Mouse (Mus musculus): ENCODE data around the gene Spsb3. TPM values are rescaled to one million over a fixed set of nuclear protein-coding genes. Genes with fewer than 3 reads are reported as not detected.

Gene Spsb3
- 33.7 and 34.0 TPM in 2 replicates for polyA plus RNA-seq (2015; fragmentation: Nextera tagmentation; extraction: Ambion mirVana)

- H3K27me3 ChIP-seq (ENCODE audit: control insufficient read depth, insufficient read depth, low read length) = no peaks in the 10 kb centered on the region
- peak within 1 kb of the TSS; percentile 97 for H3K4me3 ChIP-seq (ENCODE audit: low read length)
- peaks cover 20% of the 10 kb centered on the region for H3K4me1 ChIP-seq (ENCODE audit: control insufficient read depth, insufficient read depth, low read length)
- H3K27ac ChIP-seq (ENCODE audit: low read length) = peak within 1 kb of the TSS; percentile 80
- peaks cover 23% of the 10 kb centered on the region for H3K36me3 ChIP-seq (ENCODE audit: control insufficient read depth, insufficient read depth)
- peak; percentile 95 for ATAC-seq (replicated peaks; ENCODE audit: extremely low read depth, insufficient read depth, low FRiP score)
- under 1% methylated on average over 69 of the region's 69 CpGs for WGBS
- peak within 1 kb of the TSS; percentile 98 for H3K4me2 ChIP-seq (ENCODE audit: low read depth, low read length)
- no peaks in the 10 kb centered on the region for H3K9me3 ChIP-seq (replicated peaks; ENCODE audit: control insufficient read depth, low read length)
- peak within 1 kb of the TSS; percentile 94 for H3K9ac ChIP-seq (ENCODE audit: low read length)
These were observed at the start of gene Spsb3, which contains the start of gene Nubp2 for GRCm38 (mm10) chr17:24886134-24886931. TSS of gene Spsb3 (plus strand) at chr17:24886643. TSS of gene Nubp2 (minus strand) at chr17:24886349.

- WGBS = 46% methylated on average over 8 of the region's 8 CpGs
- ATAC-seq (replicated peaks; ENCODE audit: extremely low read depth, insufficient read depth, low FRiP score) = no peak
These were observed 46.6 kb upstream of the Spsb3 start, which contains the start of gene Hagh for GRCm38 (mm10) chr17:24839842-24840241. TSS of gene Hagh (plus strand) at chr17:24840143.

GRCm38 (mm10) chr17:24840341-24840740 is 46.1 kb upstream of the Spsb3 start:
- no peaks in the 10 kb centered on the region for H3K36me3 ChIP-seq (ENCODE audit: control insufficient read depth, insufficient read depth)
- no peaks in the 10 kb centered on the region for H3K9me3 ChIP-seq (replicated peaks; ENCODE audit: control insufficient read depth, low read length)
- peaks cover 5% of the 10 kb centered on the region for H3K27me3 ChIP-seq (ENCODE audit: control insufficient read depth, insufficient read depth, low read length)
- H3K4me2 ChIP-seq (ENCODE audit: low read depth, low read length) = no peak overlapping the region
- H3K27ac ChIP-seq (ENCODE audit: low read length) = no peak overlapping the region
- ATAC-seq (replicated peaks; ENCODE audit: extremely low read depth, insufficient read depth, low FRiP score) = no peak
- H3K4me1 ChIP-seq (ENCODE audit: control insufficient read depth, insufficient read depth, low read length) = peaks cover 6% of the 10 kb centered on the region
- no peak overlapping the region for H3K4me3 ChIP-seq (ENCODE audit: low read length)
- 47% methylated on average over 5 of the region's 5 CpGs for WGBS
- H3K9ac ChIP-seq (ENCODE audit: low read length) = no peak overlapping the region

More at GRCm38 (mm10) chr17:24839842-24840241, 46.6 kb upstream of the Spsb3 start, which contains the start of gene Hagh:
- Histone ChIP-seq H3K4me1 (ENCODE audit: control insufficient read depth, insufficient read depth, low read length) (peaks cover 3% of the 10 kb centered on the region), H3K9ac (ENCODE audit: low read length) (no peak within 1 kb of the TSS), H3K9me3 (replicated peaks; ENCODE audit: control insufficient read depth, low read length) (no peaks in the 10 kb centered on the region), H3K27ac (ENCODE audit: low read length) (no peak within 1 kb of the TSS), H3K4me2 (ENCODE audit: low read depth, low read length) (no peak within 1 kb of the TSS), H3K36me3 (ENCODE audit: control insufficient read depth, insufficient read depth) (no peaks in the 10 kb centered on the region), H3K4me3 (ENCODE audit: low read length) (no peak within 1 kb of the TSS), H3K27me3 (ENCODE audit: control insufficient read depth, insufficient read depth, low read length) (peaks cover 5% of the 10 kb centered on the region)

GRCm38 (mm10) chr17:24841133-24841532 is 45.3 kb upstream of the Spsb3 start:
- Histone ChIP-seq H3K27ac (ENCODE audit: low read length) (no peak overlapping the region), H3K9me3 (replicated peaks; ENCODE audit: control insufficient read depth, low read length) (no peaks in the 10 kb centered on the region), H3K27me3 (ENCODE audit: control insufficient read depth, insufficient read depth, low read length) (peaks cover 5% of the 10 kb centered on the region), H3K4me1 (ENCODE audit: control insufficient read depth, insufficient read depth, low read length) (peaks cover 6% of the 10 kb centered on the region), H3K9ac (ENCODE audit: low read length) (no peak overlapping the region), H3K36me3 (ENCODE audit: control insufficient read depth, insufficient read depth) (no peaks in the 10 kb centered on the region), H3K4me2 (ENCODE audit: low read depth, low read length) (no peak overlapping the region), H3K4me3 (ENCODE audit: low read length) (no peak overlapping the region)
- ATAC-seq (replicated peaks; ENCODE audit: extremely low read depth, insufficient read depth, low FRiP score) = no peak
- WGBS = 48% methylated on average over 4 of the region's 4 CpGs

- Histone ChIP-seq H3K9me3 (replicated peaks; ENCODE audit: control insufficient read depth, low read length) (no peaks in the 10 kb centered on the region), H3K4me3 (ENCODE audit: low read length) (no peak overlapping the region), H3K4me2 (ENCODE audit: low read depth, low read length) (no peak overlapping the region), H3K4me1 (ENCODE audit: control insufficient read depth, insufficient read depth, low read length) (peaks cover 6% of the 10 kb centered on the region), H3K9ac (ENCODE audit: low read length) (no peak overlapping the region), H3K27me3 (ENCODE audit: control insufficient read depth, insufficient read depth, low read length) (peaks cover 5% of the 10 kb centered on the region), H3K27ac (ENCODE audit: low read length) (no peak overlapping the region), H3K36me3 (ENCODE audit: control insufficient read depth, insufficient read depth) (no peaks in the 10 kb centered on the region)
- no peak for ATAC-seq (replicated peaks; ENCODE audit: extremely low read depth, insufficient read depth, low FRiP score)
- WGBS = 50% methylated on average over 2 of the region's 2 CpGs
These were observed 43.8 kb upstream of the Spsb3 start for GRCm38 (mm10) chr17:24842631-24843030.

DNA sequence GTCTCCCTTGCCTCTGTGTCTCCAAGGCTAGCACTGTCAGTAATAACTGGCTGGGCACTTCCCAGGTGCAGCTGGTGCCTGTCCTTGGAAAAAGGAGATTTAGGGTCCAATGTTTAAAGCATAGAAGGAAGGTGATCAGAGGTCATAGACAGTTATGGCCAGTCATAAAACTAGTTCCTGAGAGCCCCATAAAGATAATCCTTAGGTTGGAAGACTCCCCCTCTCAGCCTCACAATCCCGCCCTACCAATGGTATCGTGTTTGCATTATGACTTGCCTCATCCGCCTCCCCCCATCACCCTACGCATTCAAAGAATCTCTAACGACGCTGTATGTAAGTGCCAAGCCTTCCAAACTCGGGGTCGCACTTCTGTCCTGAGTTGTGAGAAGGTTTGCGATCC is 41.9 kb upstream of the Spsb3 start:
- 41% methylated on average over 9 of the region's 9 CpGs for WGBS
- Histone ChIP-seq H3K9ac (ENCODE audit: low read length) (peak overlapping the region; percentile 39; the same call in 1 of the 2 replicates), H3K4me3 (ENCODE audit: low read length) (0 out of 2 replicates have a peak overlapping the region, but pooled peaks have one; percentile 7), H3K27me3 (ENCODE audit: control insufficient read depth, insufficient read depth, low read length) (peaks cover 5% of the 10 kb centered on the region; the same call in 1 of the 2 replicates), H3K4me2 (ENCODE audit: low read depth, low read length) (peak overlapping the region; percentile 58), H3K4me1 (ENCODE audit: control insufficient read depth, insufficient read depth, low read length) (peaks cover 12% of the 10 kb centered on the region), H3K36me3 (ENCODE audit: control insufficient read depth, insufficient read depth) (no peaks in the 10 kb centered on the region), H3K27ac (ENCODE audit: low read length) (0 out of 2 replicates have a peak overlapping the region, but pooled peaks have one; percentile 9), H3K9me3 (replicated peaks; ENCODE audit: control insufficient read depth, low read length) (no peaks in the 10 kb centered on the region)
- ATAC-seq (replicated peaks; ENCODE audit: extremely low read depth, insufficient read depth, low FRiP score) = no peak

DNA sequence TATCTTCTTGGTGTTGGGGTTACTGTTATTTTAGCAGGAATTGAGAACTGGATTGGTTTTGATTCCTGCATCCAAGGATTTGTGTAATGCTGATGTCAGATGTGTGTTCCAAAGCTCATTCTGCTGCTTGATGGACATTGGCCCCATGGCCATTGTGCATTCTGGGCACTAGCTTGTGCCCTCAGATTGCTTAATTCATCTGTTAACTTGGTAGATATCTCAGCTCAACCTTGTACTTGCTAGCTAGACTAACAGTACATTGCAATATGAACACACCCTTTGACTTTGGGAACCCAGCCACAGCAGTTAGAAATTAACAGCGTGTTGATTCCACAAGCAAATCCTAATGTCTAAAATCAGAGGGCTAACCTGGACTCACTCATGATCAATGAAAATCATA is 39.1 kb upstream of the Spsb3 start:
- ATAC-seq (replicated peaks; ENCODE audit: extremely low read depth, insufficient read depth, low FRiP score) = no peak
- Histone ChIP-seq H3K9ac (ENCODE audit: low read length) (no peak overlapping the region), H3K4me1 (ENCODE audit: control insufficient read depth, insufficient read depth, low read length) (peaks cover 20% of the 10 kb centered on the region), H3K4me2 (ENCODE audit: low read depth, low read length) (no peak overlapping the region), H3K9me3 (replicated peaks; ENCODE audit: control insufficient read depth, low read length) (no peaks in the 10 kb centered on the region), H3K4me3 (ENCODE audit: low read length) (no peak overlapping the region), H3K36me3 (ENCODE audit: control insufficient read depth, insufficient read depth) (no peaks in the 10 kb centered on the region), H3K27ac (ENCODE audit: low read length) (no peak overlapping the region), H3K27me3 (ENCODE audit: control insufficient read depth, insufficient read depth, low read length) (no peaks in the 10 kb centered on the region; the same call in 1 of the 2 replicates)
- 98% methylated on average over 1 of the region's 1 CpGs for WGBS

DNA sequence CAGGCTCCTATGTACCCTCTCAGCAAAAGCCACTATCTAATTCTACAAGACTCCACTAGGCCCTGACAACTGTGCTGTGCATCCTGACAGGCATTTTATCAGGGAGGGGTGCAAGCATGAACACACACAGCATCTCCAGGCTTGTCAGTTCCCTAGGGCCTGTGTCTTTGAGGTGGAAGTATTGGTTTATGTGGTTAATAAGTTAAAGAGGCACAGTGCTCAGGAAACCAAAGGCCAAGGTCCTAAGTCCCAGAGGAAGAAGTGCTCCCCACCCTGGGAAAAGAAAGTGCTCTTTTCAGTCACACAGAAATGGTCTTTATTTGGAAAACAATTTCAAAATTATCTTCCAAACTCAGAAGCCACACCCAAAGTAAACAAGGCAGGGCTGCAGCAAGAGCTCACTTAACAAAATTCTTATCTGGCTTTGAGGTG is 37.8 kb upstream of the Spsb3 start:
- ATAC-seq (replicated peaks; ENCODE audit: extremely low read depth, insufficient read depth, low FRiP score) = no peak
- no peaks in the 10 kb centered on the region; the same call in 1 of the 2 replicates for H3K27me3 ChIP-seq (ENCODE audit: control insufficient read depth, insufficient read depth, low read length)
- H3K9ac ChIP-seq (ENCODE audit: low read length) = peak overlapping the region; percentile 83
- H3K9me3 ChIP-seq (replicated peaks; ENCODE audit: control insufficient read depth, low read length) = no peaks in the 10 kb centered on the region
- H3K27ac ChIP-seq (ENCODE audit: low read length) = peak overlapping the region; percentile 72
- H3K4me2 ChIP-seq (ENCODE audit: low read depth, low read length) = peak overlapping the region; percentile 84
- H3K36me3 ChIP-seq (ENCODE audit: control insufficient read depth, insufficient read depth) = peaks cover 5% of the 10 kb centered on the region; the same call in 1 of the 2 replicates
- H3K4me3 ChIP-seq (ENCODE audit: low read length) = peak overlapping the region; percentile 46
- H3K4me1 ChIP-seq (ENCODE audit: control insufficient read depth, insufficient read depth, low read length) = peaks cover 20% of the 10 kb centered on the region

DNA sequence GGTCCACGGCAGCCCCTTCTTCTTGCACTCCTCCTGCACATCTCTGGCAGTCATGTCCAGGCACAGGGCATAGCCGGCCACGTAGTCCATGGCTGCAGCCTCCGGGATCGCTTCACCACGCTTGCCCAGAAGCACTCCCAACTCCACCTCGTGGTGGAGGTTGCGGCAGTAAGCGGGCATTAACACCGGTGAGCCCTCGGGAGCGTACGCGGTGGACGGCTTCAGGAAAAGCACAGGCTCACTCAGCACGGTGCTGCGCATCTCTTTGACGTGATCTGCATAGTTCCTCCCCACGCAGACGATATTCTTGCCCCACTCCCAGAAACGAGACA is 36.7 kb upstream of the Spsb3 start:
- no peaks in the 10 kb centered on the region; the same call in 1 of the 2 replicates for H3K27me3 ChIP-seq (ENCODE audit: control insufficient read depth, insufficient read depth, low read length)

More for the DNA sequence above, 36.7 kb upstream of the Spsb3 start:
- Histone ChIP-seq H3K4me3 (ENCODE audit: low read length) (peak overlapping the region; percentile 84), H3K9ac (ENCODE audit: low read length) (peak overlapping the region; percentile 83), H3K36me3 (ENCODE audit: control insufficient read depth, insufficient read depth) (peaks cover 6% of the 10 kb centered on the region; the same call in 1 of the 2 replicates), H3K4me2 (ENCODE audit: low read depth, low read length) (peak overlapping the region; percentile 84), H3K27ac (ENCODE audit: low read length) (peak overlapping the region; percentile 95), H3K4me1 (ENCODE audit: control insufficient read depth, insufficient read depth, low read length) (peaks cover 18% of the 10 kb centered on the region), H3K9me3 (replicated peaks; ENCODE audit: control insufficient read depth, low read length) (no peaks in the 10 kb centered on the region)
- peak; percentile 51 for ATAC-seq (replicated peaks; ENCODE audit: extremely low read depth, insufficient read depth, low FRiP score)
- WGBS = under 1% methylated on average over 21 of the region's 21 CpGs

All from heart, embryonic 16.5 days (tissue).